Mouse (Mus musculus): ENCODE measurements at regions not wholly inside any gene's neighbourhood (a gene's known extent, or its start where the extent isn't known, plus 50 kb on each side); places are given as distances from the start of the nearest gene placed in this dataset.

- in situ Hi-C loops (cut with MboI, MseI): no loop called here
Measured at GRCm38 (mm10) chr15:8582676-8583075, 62.9 kb upstream of the Gm2310 start.

GRCm38 (mm10) chr15:8581146-8581913 is 61.6 kb upstream of the Gm2310 start:
- in situ Hi-C loops (cut with MboI, MseI): no loop called here

GRCm38 (mm10) chr15:8580077-8580476 is 60.3 kb upstream of the Gm2310 start:
- in situ Hi-C loops (cut with MboI, MseI): no loop called here

GRCm38 (mm10) chr15:8577480-8577881 is 57.7 kb upstream of the Gm2310 start:
- in situ Hi-C loops (cut with MboI, MseI): loop anchor here (5.0 kb wide), 1 partner anchor 205 kb away; no protein-coding TSS in a partner anchor

GRCm38 (mm10) chr15:8576975-8577374 is 57.2 kb upstream of the Gm2310 start:
- in situ Hi-C loops (cut with MboI, MseI): loop anchor here (5.0 kb wide), 1 partner anchor 205 kb away; no protein-coding TSS in a partner anchor

- in situ Hi-C loops (cut with MboI, MseI): loop anchor here (5.0 kb wide), 1 partner anchor 122 kb away; no protein-coding TSS in a partner anchor
Measured at GRCm38 (mm10) chr15:8569617-8570016, 49.9 kb upstream of the Gm2310 start.

Data from regulatory T cell (primary cell).